Mouse (Mus musculus): Measurements from ENCODE around the gene Gm28710. TPM values are rescaled to one million over a fixed set of nuclear protein-coding genes. Genes with fewer than 3 reads are reported as not detected.

The Gm28710 gene
- polyA plus RNA-seq, 1 experiment = 0.01 TPM

- H3K4me3 ChIP-seq = no peak overlapping the region
- H3K79me2 ChIP-seq (ENCODE audit: control insufficient read depth, insufficient read depth) = no peaks in the 10 kb centered on the region
- no peak overlapping the region for H3K4me2 ChIP-seq (ENCODE audit: low read depth)
- H3K27me3 ChIP-seq (ENCODE audit: control insufficient read depth, insufficient read depth, insufficient read length) = peaks cover 3% of the 10 kb centered on the region
- TF ChIP-seq TCF3 (IDR thresholded peaks at IDR 0.05; ENCODE audit: insufficient read length, low read depth) (no peak), TCF12 (IDR thresholded peaks at IDR 0.05; ENCODE audit: insufficient read depth, poor library complexity, severe bottlenecking) (no peak), SRF (IDR thresholded peaks at IDR 0.05; ENCODE audit: control insufficient read depth, insufficient read length, low read depth) (no peak), REST (IDR thresholded peaks at IDR 0.05; ENCODE audit: insufficient read depth, insufficient read length) (no peak)
- no peaks in the 10 kb centered on the region for H3K36me3 ChIP-seq (ENCODE audit: control insufficient read depth, insufficient read depth)
- no peak overlapping the region for H3ac ChIP-seq (ENCODE audit: control insufficient read depth, insufficient read length)
Observed at GRCm38 (mm10) chr5:16919791-16920190, 128.2 kb downstream of the Gm28710 start.

- H3K4me2 ChIP-seq (ENCODE audit: low read depth) = no peak overlapping the region
- peaks cover 3% of the 10 kb centered on the region for H3K27me3 ChIP-seq (ENCODE audit: control insufficient read depth, insufficient read depth, insufficient read length)
- no peak overlapping the region for H3K4me3 ChIP-seq
- H3K79me2 ChIP-seq (ENCODE audit: control insufficient read depth, insufficient read depth) = no peaks in the 10 kb centered on the region
- no peak overlapping the region for H3ac ChIP-seq (ENCODE audit: control insufficient read depth, insufficient read length)
- no peaks in the 10 kb centered on the region for H3K36me3 ChIP-seq (ENCODE audit: control insufficient read depth, insufficient read depth)
- TF ChIP-seq E2F4 (IDR thresholded peaks at IDR 0.05; ENCODE audit: insufficient read depth) (no peak), SRF (IDR thresholded peaks at IDR 0.05; ENCODE audit: control insufficient read depth, insufficient read length, low read depth) (no peak), REST (IDR thresholded peaks at IDR 0.05; ENCODE audit: insufficient read depth, insufficient read length) (no peak), MYOD1 (IDR thresholded peaks at IDR 0.05; ENCODE audit: control insufficient read depth in 1 of 3, insufficient read length in 2 of 3, low read depth in 2 of 3) (no peak), TCF12 (IDR thresholded peaks at IDR 0.05; ENCODE audit: insufficient read depth, poor library complexity, severe bottlenecking) (no peak), POLR2A (IDR thresholded peaks at IDR 0.05; ENCODE audit: insufficient read length, low read depth) (no peak), MAX (IDR thresholded peaks at IDR 0.05; ENCODE audit: low read depth) (no peak)
Observed at GRCm38 (mm10) chr5:16922473-16922872, 130.9 kb downstream of the Gm28710 start.

Other genes starting within 250 kb of the Gm28710 start
- gene Hgf, start 238.3 kb upstream of the Gm28710 start, polyA plus RNA-seq (2012; fragmentation: generic; extraction: Trizol) = 2.1 TPM

Measured in myocyte (in vitro differentiated cells).